Mouse (Mus musculus) forebrain, embryonic 12.5 days (tissue): ENCODE data around the gene Antxr2. TPM values are rescaled to one million over a fixed set of nuclear protein-coding genes. Genes with fewer than 3 reads are reported as not detected.

ENCODE experiments used
- ATAC-seq: fragments of 200-750 bp; cut with Nextera tagmentation; 2 replicates; pipeline ENCODE4 v1.8.0; 2017; ENCODE audit warnings: moderate TSS enrichment; ENCODE audit not compliant: low FRiP score
- H3K27ac ChIP-seq: fragments of 300-500 bp; sonication (generic); 2 replicates; pipeline ENCODE4 v1.5.1; 2016; ENCODE audit warnings: mild to moderate bottlenecking
- H3K27me3 ChIP-seq: fragments of 300-500 bp; sonication (generic); 2 replicates; pipeline ENCODE4 v1.6.1; 2016; ENCODE audit warnings: mild to moderate bottlenecking
- H3K36me3 ChIP-seq: fragments of 300-500 bp; sonication (generic); replicated peaks from 2 replicates; pipeline ENCODE4 v1.6.1; 2016; ENCODE audit warnings: mild to moderate bottlenecking
- H3K4me1 ChIP-seq: fragments of 300-500 bp; sonication (generic); 2 replicates; pipeline ENCODE4 v1.6.1; 2016
- H3K4me2 ChIP-seq: fragments of 300-500 bp; sonication (generic); 2 replicates; pipeline ENCODE4 v1.6.1; 2016; ENCODE audit warnings: mild to moderate bottlenecking, moderate library complexity
- H3K4me3 ChIP-seq: fragments of 300-500 bp; sonication (generic); replicated peaks from 2 replicates; pipeline ENCODE4 v1.5.1; 2016; ENCODE audit warnings: mild to moderate bottlenecking
- H3K9ac ChIP-seq: fragments of 300-500 bp; sonication (generic); 2 replicates; pipeline ENCODE4 v1.6.1; 2016; ENCODE audit warnings: mild to moderate bottlenecking
- H3K9me3 ChIP-seq: fragments of 300-500 bp; sonication (generic); 2 replicates; pipeline ENCODE4 v1.6.1; 2016
- WGBS: fragments of 180-500 bp; shearing (Covaris S2); methylation state at CpG from one replicate; pipeline ENCODE4 v1.1.7; 2016; 5-methylcytosine and 5-hydroxymethylcytosine counted together
- polyA plus RNA-seq: library from polyadenylated mRNA; unstranded; fragments of >200 nt; fragmentation: Nextera tagmentation; extraction: Ambion mirVana; gene quantifications from 2 replicates; pipeline ENCODE4 v1.2.1, GENCODE M21; 2016

Antxr2 gene
- polyA plus RNA-seq, 1 experiment from 2014 or later = 9.5 TPM

- Histone ChIP-seq H3K9ac (no peak overlapping the region), H3K27me3 (no peaks in the 10 kb centered on the region), H3K9me3 (no peaks in the 10 kb centered on the region), H3K4me3 (no peak overlapping the region), H3K4me2 (peak overlapping the region; percentile 19; the same call in 1 of the 2 replicates), H3K36me3 (no peaks in the 10 kb centered on the region), H3K4me1 (peaks cover 6% of the 10 kb centered on the region; the same call in 1 of the 2 replicates), H3K27ac (no peak overlapping the region)
- peak; percentile 70 for ATAC-seq
- 43% methylated on average over 14 of the region's 14 CpGs for WGBS
Measured at GRCm38 (mm10) chr5:97980472-97980871, 50.4 kb downstream of the Antxr2 start.

DNA sequence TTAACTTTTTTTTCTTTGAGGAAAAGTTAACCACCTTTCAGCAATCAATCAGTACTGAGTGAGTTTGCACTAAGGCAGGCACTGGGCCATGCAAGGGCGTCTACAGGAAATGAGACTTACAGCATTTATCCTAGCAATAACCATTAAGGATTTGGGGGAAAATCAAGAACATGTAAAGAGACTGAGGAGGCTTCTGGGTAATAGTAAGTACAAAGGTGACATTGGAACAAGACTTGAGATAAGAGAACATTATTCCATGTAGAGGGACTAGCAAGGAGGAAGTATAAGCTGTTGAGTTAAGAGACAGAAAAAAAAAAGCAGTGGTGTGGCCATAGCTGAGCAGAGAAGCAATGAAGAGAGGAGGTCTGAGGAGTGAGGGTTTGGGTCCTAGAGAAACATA, 57.5 kb downstream of the Antxr2 start:
- no peaks in the 10 kb centered on the region for H3K36me3 ChIP-seq
- 92% methylated on average over 1 of the region's 1 CpGs for WGBS
- ATAC-seq = no peak
- H3K9ac ChIP-seq = no peak overlapping the region
- no peaks in the 10 kb centered on the region for H3K4me1 ChIP-seq
- H3K27me3 ChIP-seq = no peaks in the 10 kb centered on the region
- no peak overlapping the region for H3K4me3 ChIP-seq
- H3K4me2 ChIP-seq = no peak overlapping the region
- no peaks in the 10 kb centered on the region for H3K9me3 ChIP-seq
- no peak overlapping the region for H3K27ac ChIP-seq

GRCm38 (mm10) chr5:97972029-97972428, 58.8 kb downstream of the Antxr2 start:
- 60% methylated on average over 4 of the region's 4 CpGs for WGBS
- H3K27me3 ChIP-seq = no peaks in the 10 kb centered on the region
- H3K4me3 ChIP-seq = no peak overlapping the region
- H3K4me2 ChIP-seq = no peak overlapping the region
- H3K36me3 ChIP-seq = no peaks in the 10 kb centered on the region
- peak; percentile 53; the same call in 1 of the 2 replicates for ATAC-seq
- no peak overlapping the region for H3K27ac ChIP-seq
- H3K9ac ChIP-seq = no peak overlapping the region
- H3K9me3 ChIP-seq = no peaks in the 10 kb centered on the region
- no peaks in the 10 kb centered on the region for H3K4me1 ChIP-seq

GRCm38 (mm10) chr5:97971236-97971635, 59.6 kb downstream of the Antxr2 start:
- ATAC-seq = no peak
- Histone ChIP-seq H3K36me3 (no peaks in the 10 kb centered on the region), H3K4me2 (no peak overlapping the region), H3K27me3 (no peaks in the 10 kb centered on the region), H3K9ac (no peak overlapping the region), H3K4me1 (no peaks in the 10 kb centered on the region), H3K27ac (no peak overlapping the region), H3K9me3 (no peaks in the 10 kb centered on the region), H3K4me3 (no peak overlapping the region)
- 42% methylated on average over 3 of the region's 3 CpGs for WGBS

- Histone ChIP-seq H3K9ac (no peak overlapping the region), H3K27me3 (no peaks in the 10 kb centered on the region), H3K9me3 (no peaks in the 10 kb centered on the region), H3K4me1 (no peaks in the 10 kb centered on the region), H3K27ac (no peak overlapping the region), H3K4me2 (no peak overlapping the region), H3K36me3 (no peaks in the 10 kb centered on the region), H3K4me3 (no peak overlapping the region)
- WGBS = 88% methylated on average over 5 of the region's 5 CpGs
- ATAC-seq = no peak
Measured at GRCm38 (mm10) chr5:97967044-97967443, 63.8 kb downstream of the Antxr2 start.

- no peak overlapping the region for H3K4me3 ChIP-seq
- no peaks in the 10 kb centered on the region for H3K9me3 ChIP-seq
- H3K27me3 ChIP-seq = no peaks in the 10 kb centered on the region
- no peak overlapping the region for H3K9ac ChIP-seq
- H3K27ac ChIP-seq = no peak overlapping the region
- no peak for ATAC-seq
- H3K36me3 ChIP-seq = no peaks in the 10 kb centered on the region
- H3K4me2 ChIP-seq = no peak overlapping the region
- no peaks in the 10 kb centered on the region for H3K4me1 ChIP-seq
Measured at GRCm38 (mm10) chr5:97966101-97966500, 64.7 kb downstream of the Antxr2 start.

DNA sequence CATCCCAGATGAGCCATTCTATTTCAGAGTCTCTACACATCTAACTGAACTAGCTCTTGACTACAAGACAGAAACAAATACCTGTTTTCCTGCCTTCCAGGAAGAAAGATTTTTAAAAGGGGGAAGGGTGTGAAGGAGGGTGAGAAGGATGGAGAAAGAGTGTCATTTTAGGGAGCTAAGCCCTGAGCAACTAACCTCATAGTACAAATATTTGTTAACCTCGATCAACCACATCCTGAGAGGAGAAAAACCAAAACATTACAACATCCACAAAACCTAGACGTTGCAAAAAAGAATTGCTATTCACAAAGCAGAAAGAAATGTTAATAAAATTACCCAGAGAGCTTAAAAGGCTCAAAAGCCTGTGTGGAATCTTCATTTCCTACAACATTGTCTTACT, 66.4 kb downstream of the Antxr2 start:
- 81% methylated on average over 2 of the region's 2 CpGs for WGBS
- Histone ChIP-seq H3K4me1 (no peaks in the 10 kb centered on the region), H3K9ac (no peak overlapping the region), H3K27ac (no peak overlapping the region), H3K36me3 (0 out of 2 replicates have a peak, but pooled peaks cover 6% of the 10 kb centered on the region), H3K9me3 (no peaks in the 10 kb centered on the region), H3K27me3 (no peaks in the 10 kb centered on the region), H3K4me2 (no peak overlapping the region), H3K4me3 (no peak overlapping the region)
- ATAC-seq = no peak

- no peak for ATAC-seq
- Histone ChIP-seq H3K4me1 (no peaks in the 10 kb centered on the region), H3K9ac (no peak overlapping the region), H3K27me3 (no peaks in the 10 kb centered on the region), H3K36me3 (0 out of 2 replicates have a peak, but pooled peaks cover 6% of the 10 kb centered on the region), H3K4me2 (no peak overlapping the region), H3K9me3 (no peaks in the 10 kb centered on the region), H3K27ac (no peak overlapping the region), H3K4me3 (no peak overlapping the region)
- 95% methylated on average over 3 of the region's 3 CpGs for WGBS
Measured at GRCm38 (mm10) chr5:97962512-97962911, 68.3 kb downstream of the Antxr2 start.

GRCm38 (mm10) chr5:97961786-97962185, 69.1 kb downstream of the Antxr2 start:
- 91% methylated on average over 7 of the region's 7 CpGs for WGBS

DNA sequence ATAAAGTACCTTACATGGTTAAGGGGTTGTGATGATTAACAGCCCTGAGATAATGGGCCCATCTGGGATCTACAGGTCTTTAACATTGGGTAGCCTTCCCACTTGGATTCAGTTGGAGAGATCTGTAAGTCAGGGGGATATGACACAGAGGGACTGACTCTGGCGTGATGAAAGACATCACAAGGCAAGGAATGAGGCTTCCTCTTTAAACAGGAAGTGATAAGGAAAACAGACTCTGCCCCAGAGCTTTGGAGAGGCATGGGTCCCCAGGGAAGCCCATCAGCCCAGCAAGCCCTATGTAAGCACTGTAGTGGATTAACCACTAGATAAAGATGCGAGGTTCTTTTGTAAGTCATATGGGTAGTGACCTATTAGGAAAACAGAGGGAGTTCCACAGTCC, 71.2 kb downstream of the Antxr2 start:
- H3K27ac ChIP-seq = no peak overlapping the region
- H3K27me3 ChIP-seq = no peaks in the 10 kb centered on the region
- H3K4me1 ChIP-seq = no peaks in the 10 kb centered on the region
- H3K4me2 ChIP-seq = no peak overlapping the region
- ATAC-seq = no peak
- no peak overlapping the region for H3K9ac ChIP-seq
- 96% methylated on average over 2 of the region's 2 CpGs for WGBS
- no peak overlapping the region for H3K4me3 ChIP-seq
- 0 out of 2 replicates have a peak, but pooled peaks cover 6% of the 10 kb centered on the region for H3K36me3 ChIP-seq
- no peaks in the 10 kb centered on the region for H3K9me3 ChIP-seq

More at GRCm38 (mm10) chr5:97961786-97962185, 69.1 kb downstream of the Antxr2 start:
- H3K9me3 ChIP-seq = no peaks in the 10 kb centered on the region
- H3K36me3 ChIP-seq = 0 out of 2 replicates have a peak, but pooled peaks cover 6% of the 10 kb centered on the region
- H3K27me3 ChIP-seq = no peaks in the 10 kb centered on the region
- H3K4me1 ChIP-seq = no peaks in the 10 kb centered on the region
- H3K9ac ChIP-seq = no peak overlapping the region
- no peak overlapping the region for H3K4me2 ChIP-seq
- no peak overlapping the region for H3K4me3 ChIP-seq
- H3K27ac ChIP-seq = no peak overlapping the region
- ATAC-seq = no peak

DNA sequence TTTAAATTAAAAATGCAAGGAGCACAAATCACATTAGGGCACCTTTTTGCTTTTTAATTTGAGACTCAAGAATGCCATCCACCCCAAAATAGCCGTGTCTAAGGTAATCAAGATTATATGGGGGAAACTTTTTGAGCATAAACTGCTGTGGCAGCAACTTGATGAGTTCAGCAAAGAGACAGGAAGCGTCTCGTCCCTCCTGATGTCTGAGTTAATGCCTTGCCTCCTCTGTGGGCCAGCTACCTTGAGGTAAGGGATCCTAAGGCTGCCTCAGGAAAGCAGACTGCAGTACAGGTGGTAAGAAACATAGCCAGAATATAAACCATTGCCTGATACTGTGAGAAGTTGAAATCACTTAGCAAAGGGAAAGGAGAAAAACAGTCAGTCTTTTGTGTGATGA, 71.8 kb downstream of the Antxr2 start:
- Histone ChIP-seq H3K9me3 (no peaks in the 10 kb centered on the region), H3K27me3 (no peaks in the 10 kb centered on the region), H3K27ac (no peak overlapping the region), H3K36me3 (0 out of 2 replicates have a peak, but pooled peaks cover 6% of the 10 kb centered on the region), H3K4me3 (no peak overlapping the region), H3K4me1 (no peaks in the 10 kb centered on the region), H3K9ac (no peak overlapping the region), H3K4me2 (no peak overlapping the region)
- ATAC-seq = no peak
- WGBS = 91% methylated on average over 3 of the region's 3 CpGs

GRCm38 (mm10) chr5:97957501-97957900, 73.3 kb downstream of the Antxr2 start:
- H3K27ac ChIP-seq = no peak overlapping the region
- H3K36me3 ChIP-seq = 0 out of 2 replicates have a peak, but pooled peaks cover 6% of the 10 kb centered on the region
- no peak overlapping the region for H3K9ac ChIP-seq
- H3K27me3 ChIP-seq = no peaks in the 10 kb centered on the region
- WGBS = 85% methylated on average over 5 of the region's 5 CpGs
- no peaks in the 10 kb centered on the region for H3K4me1 ChIP-seq
- no peak overlapping the region for H3K4me2 ChIP-seq
- H3K9me3 ChIP-seq = no peaks in the 10 kb centered on the region
- ATAC-seq = no peak
- H3K4me3 ChIP-seq = no peak overlapping the region

GRCm38 (mm10) chr5:97954193-97954772, 76.6 kb downstream of the Antxr2 start:
- no peak overlapping the region for H3K4me3 ChIP-seq
- H3K9ac ChIP-seq = no peak overlapping the region
- H3K36me3 ChIP-seq = no peaks in the 10 kb centered on the region
- WGBS = 91% methylated on average over 5 of the region's 5 CpGs
- no peaks in the 10 kb centered on the region for H3K27me3 ChIP-seq
- no peaks in the 10 kb centered on the region for H3K4me1 ChIP-seq
- no peaks in the 10 kb centered on the region for H3K9me3 ChIP-seq
- H3K27ac ChIP-seq = no peak overlapping the region
- no peak for ATAC-seq
- H3K4me2 ChIP-seq = no peak overlapping the region
